Mouse (Mus musculus) lung, postnatal 4 days (tissue): ENCODE measurements at regions not wholly inside any gene's neighbourhood (a gene's known extent, or its start where the extent isn't known, plus 50 kb on each side); places are given as distances from the start of the nearest gene placed in this dataset.

Experiments used
- DNase-seq, 2 experiments: peaks; one replicate each; pipeline ENCODE4 v3.0.0; 2021

- DNase-seq, result no peak
Measured at GRCm38 (mm10) chr3:128110406-128110805, 214.3 kb upstream of the Fam241a start.

DNA sequence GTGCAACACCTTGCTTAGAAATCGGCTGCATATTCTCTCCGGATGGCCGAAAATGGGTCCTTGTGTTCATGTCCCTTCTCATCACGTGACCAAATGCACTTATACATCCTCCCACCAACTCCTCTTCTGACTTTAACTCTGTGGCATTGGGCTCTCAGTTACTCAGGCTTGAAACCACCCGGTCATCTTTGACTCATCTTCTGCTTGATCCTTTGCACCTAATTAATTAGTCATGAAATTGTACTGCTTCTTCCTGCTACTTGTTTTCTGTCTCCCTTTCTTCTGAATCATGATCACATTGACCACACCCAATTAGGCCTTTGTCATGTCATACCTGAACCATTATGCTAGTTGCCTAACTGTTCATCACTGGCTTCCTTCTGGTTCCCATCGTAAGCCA, 208.4 kb upstream of the Fam241a start:
- no peak for DNase-seq

- DNase-seq, result no peak
Measured at GRCm38 (mm10) chr3:128093046-128093445, 196.9 kb upstream of the Fam241a start.

- peak; percentile 37 to 44 for DNase-seq
Measured at GRCm38 (mm10) chr3:128088207-128088606, 192.1 kb upstream of the Fam241a start.

- no peak for DNase-seq
Measured at GRCm38 (mm10) chr3:128087163-128087562, 191.0 kb upstream of the Fam241a start.

- no peak for DNase-seq
Measured at GRCm38 (mm10) chr3:128082463-128082862, 186.3 kb upstream of the Fam241a start.

DNA sequence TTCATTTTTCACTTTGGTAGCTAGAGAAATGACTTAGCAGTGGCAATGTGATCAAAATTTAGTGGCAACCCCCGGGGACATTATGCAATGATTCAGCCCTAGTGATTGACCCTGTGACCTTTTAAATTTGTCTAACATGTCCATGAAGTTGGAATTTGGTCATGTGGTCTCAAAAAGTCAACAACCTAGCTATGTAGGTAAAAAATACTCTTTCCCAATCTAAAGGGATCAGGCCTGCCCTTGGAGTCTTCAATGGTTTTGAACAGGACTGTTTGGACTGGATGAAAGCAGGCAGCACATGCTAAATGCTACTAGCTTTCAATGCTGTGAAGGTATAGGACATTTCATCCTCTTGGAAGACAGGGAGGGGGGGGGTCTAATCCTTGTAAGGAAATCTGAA, 185.3 kb upstream of the Fam241a start:
- no peak for DNase-seq

DNA sequence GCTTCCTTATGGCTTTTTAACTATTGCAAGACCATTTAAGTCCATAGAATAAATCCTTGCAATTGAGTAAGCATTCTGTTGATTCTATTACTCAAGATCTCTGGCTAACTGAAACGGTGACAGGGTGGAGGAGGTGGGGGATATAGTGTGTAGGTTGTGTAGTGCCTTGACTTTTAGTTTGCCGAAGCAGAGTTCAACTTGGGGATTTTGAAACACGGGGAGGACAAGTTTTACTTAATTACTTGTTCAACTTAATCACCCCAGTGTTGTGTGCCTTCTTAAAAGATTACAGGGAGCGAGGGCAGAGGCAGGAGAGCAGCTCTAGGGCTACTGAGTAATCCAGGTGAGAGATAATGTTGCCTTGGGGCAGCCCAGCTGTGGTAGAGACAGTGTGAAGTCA, 171.7 kb upstream of the Fam241a start:
- no peak for DNase-seq

DNA sequence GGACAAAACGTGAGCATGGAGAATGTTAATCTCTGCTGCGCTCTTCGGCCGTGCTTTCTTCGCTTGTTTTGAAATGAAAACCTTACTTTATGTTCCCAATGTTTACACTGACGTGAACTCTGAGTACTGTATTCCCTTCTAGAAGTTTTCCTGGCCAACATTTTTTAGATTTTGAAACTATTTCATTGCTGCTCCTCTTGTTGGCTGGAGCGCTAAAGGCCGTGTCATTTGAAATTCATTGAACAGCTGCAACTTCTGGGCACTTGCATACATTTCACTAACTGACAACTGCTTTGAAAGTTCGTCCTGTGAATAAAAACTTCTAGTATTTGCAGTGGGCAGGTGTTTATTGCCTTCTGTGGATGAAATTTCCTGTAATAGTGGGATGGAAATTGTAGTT, 157.9 kb upstream of the Fam241a start:
- no peak for DNase-seq

DNA sequence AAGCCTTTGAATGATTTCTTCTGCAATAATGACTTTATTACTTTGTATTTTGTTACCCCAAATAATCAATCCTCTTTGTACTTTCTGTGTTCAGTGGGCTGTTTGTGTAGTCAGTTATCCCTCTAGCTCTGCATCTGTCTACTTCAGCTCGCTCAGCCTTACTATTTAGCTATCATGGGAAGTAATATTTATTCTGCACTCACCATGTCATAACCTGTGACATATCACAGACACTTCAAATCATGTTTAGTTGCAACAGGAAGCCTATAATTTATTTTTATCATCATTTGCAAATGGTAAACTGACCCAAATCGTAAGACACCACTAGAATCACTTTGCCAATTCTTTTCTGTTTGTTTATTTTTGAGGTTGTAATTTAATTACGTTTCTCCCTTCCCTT, 147.6 kb upstream of the Fam241a start:
- no peak for DNase-seq

DNA sequence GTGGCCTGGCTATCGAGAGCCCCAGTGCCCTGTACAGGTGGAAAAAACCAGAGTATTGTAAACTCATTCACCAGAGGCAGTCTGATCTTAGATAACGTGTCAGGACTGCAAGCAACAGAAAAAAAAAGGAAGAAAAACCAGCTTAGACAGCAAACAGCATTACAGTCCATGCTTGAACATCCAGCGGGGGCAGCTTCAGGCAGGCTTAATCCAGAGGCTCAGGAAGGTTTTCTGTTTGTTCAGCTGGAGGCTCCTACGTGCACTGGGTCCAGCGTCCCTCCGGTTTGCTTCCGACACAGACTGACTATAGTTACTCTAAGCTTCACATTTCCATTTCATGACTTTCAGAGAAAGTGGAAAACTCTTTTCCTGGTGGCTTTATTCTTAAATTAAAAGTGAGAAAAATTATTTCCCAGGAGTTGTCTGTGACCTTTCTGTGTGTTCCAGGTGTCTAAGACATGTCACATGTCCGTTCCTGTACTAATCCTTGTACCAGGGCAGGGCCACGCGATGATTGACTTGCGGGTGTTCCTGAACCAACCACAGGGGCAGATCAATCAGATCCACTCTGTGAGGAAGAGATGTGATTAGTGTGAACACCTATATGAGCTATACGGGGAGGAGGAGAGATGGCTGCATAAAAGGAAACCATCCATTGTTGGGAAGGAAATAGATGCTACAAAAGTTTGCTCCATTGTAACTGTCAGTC, 144.4 kb upstream of the Fam241a start:
- DNase-seq, result no peak

GRCm38 (mm10) chr3:128039185-128039584, 143.1 kb upstream of the Fam241a start:
- no peak for DNase-seq

GRCm38 (mm10) chr3:128036538-128036937, 140.4 kb upstream of the Fam241a start:
- no peak for DNase-seq

DNA sequence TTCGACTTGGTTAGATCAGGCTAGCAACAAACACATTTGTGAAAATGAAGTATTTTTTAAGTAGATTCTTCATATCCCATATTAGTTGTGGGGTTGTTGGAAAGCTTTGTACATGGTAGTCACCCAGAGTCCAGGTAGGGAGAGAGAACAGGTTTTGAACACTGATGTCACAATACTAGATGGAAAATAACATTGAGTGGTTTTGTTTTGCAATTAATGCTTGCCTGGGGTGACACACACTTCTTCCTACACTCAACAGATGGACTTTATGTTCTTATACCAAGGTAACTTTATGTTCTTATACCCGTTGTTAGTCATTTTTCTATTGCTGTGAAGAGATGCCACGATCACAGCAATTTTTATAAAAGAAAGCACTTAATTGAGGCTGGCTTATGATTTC, 134.2 kb upstream of the Fam241a start:
- no peak for DNase-seq

- DNase-seq, result no peak
Measured at GRCm38 (mm10) chr3:128029565-128029915, 133.4 kb upstream of the Fam241a start.

DNA sequence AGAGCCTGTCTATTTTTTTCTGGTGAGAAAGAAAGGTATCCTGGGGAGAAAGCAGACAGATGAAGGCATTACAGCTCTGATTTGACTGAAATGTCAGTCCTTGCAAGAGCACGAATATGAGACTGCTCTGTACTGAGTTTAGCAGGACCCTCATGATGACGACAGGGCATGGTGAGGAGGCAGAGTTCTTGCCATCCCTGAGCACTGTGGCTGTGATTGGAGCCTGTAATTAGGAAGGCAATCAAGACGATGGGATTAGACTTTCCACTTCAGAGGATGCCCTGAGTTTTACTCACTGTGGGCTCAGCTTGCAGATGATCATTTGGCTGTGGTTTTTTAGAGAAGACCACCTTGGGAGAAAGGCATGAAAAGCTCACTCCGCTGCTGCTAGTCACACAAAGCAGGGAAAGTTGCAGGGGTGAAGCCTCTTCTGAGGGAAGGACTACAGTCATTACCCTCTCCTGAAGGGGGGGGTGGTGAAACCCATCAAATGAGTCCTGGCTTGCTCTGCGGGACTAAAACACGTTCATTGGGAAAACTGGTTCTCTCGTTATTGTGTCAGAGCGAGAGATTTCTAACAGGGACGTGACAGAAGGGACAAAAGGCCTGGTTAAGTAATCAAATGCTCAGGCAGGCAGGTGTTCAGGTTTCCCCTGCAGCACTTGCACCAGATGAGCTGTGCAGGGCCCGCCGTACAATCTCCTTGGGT, 132.9 kb upstream of the Fam241a start:
- no peak for DNase-seq

- DNase-seq, result no peak
Measured at GRCm38 (mm10) chr3:128024856-128025255, 128.7 kb upstream of the Fam241a start.

DNA sequence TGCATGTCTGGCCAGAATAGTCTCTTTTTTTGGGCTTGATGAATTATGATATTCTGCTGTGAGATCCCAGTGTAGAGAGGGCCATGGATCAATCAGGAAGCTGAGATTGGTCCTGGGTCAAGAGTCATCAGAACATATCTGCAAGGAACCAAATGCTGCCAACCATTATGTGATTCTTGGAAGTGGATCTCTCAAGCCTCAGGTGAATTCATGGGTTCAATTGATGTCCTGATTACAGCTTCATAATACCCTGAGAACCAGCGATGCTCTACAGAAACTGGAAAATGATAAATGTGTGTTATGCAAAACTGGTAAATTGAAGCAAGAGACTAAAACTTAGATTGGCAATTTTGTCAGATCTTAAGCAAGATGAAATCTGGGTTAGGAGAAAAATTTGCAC, 118.8 kb upstream of the Fam241a start:
- DNase-seq, result no peak

DNA sequence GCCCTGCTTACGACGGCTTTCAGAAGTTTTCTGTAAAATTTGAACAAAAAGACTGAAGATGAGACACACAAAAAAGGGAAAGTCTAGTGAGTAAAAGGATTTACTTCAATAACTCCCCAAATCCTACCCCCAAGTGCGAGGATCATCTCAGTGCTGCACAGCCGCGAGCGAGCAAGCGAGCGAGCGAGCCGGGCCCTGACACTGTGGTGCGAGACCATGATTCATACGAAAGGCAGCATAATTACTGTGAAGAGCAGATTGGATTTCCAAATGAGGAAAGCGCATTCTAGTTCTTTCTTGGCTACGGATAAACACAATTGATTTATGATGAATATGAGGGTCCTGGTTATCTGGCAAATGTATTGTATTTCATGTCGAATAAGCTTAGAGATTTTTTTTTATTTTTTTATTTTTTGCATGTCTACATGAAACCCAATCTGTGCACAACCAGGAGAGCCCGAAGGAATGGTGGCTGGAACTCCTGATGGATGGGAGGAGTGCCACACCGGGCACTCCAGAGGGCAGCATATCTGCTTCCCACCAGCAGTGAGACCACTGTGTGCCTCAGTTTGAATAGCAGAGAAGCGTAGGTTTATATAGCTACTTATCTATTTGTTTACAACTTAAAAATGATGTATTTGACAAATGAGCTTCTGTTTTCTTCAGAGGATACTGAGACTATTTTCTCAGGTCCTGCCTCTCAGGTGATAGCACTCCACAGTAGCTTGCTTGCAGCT, 106.9 kb upstream of the Fam241a start:
- DNase-seq, result no peak

DNA sequence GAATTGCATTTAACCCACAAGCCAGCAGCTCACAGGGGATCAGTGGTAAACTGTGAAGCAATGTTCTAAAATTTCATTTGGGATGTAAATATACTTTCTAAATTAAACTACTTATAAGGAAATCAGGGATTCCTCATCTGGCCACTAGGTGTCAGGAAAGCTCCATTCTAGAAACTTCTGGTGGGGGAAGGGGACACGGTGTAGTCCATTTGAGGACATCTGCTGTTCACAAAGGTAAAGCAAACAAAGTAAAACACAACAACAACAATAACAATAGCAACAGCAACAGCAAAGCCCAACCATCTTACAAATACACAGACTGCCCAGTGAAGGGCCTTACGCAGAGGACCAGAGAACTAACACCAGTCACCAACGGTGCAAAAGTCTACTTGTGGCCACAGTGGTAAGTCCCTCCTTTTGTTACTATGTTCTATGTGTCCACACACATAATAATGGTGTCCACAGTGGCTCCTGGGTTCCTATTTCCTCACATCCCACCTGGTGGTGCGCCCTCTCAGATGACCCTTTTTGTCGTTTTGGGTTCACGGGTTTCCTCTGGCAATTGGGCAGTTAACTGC, 105.9 kb upstream of the Fam241a start:
- DNase-seq, result peak in 1 of 2 experiments; percentile 35

- no peak for DNase-seq
Measured at GRCm38 (mm10) chr3:127995678-127996077, 99.6 kb upstream of the Fam241a start.

DNA sequence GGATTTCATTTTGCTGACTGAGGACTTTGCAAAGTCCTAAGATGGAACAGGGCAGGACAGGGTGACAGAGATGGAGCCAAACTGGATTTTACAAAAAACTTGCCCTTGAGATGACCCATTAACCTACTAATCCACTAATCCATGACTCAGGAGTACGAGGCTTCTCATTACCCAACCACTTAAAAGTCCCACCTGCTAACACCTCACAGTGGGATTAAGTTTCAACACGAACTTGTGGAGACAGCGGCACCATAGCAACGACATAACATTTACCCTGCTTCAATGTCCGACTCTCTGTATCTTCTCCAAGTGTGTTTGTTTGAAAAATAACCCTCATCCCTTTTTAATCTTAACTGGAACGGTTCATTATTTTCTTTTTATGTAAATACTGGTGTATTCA, 91.5 kb upstream of the Fam241a start:
- DNase-seq, result no peak

GRCm38 (mm10) chr3:127985165-127985564, 89.0 kb upstream of the Fam241a start:
- no peak for DNase-seq

GRCm38 (mm10) chr3:127977240-127977639, 81.1 kb upstream of the Fam241a start:
- no peak for DNase-seq
